Mouse (Mus musculus): ENCODE results near the gene Crybg2. TPM values are rescaled to one million over a fixed set of nuclear protein-coding genes. Genes with fewer than 3 reads are reported as not detected.

The Crybg2 gene
- polyA plus RNA-seq, 1 experiment from 2014 or later = 6.0 TPM

DNA sequence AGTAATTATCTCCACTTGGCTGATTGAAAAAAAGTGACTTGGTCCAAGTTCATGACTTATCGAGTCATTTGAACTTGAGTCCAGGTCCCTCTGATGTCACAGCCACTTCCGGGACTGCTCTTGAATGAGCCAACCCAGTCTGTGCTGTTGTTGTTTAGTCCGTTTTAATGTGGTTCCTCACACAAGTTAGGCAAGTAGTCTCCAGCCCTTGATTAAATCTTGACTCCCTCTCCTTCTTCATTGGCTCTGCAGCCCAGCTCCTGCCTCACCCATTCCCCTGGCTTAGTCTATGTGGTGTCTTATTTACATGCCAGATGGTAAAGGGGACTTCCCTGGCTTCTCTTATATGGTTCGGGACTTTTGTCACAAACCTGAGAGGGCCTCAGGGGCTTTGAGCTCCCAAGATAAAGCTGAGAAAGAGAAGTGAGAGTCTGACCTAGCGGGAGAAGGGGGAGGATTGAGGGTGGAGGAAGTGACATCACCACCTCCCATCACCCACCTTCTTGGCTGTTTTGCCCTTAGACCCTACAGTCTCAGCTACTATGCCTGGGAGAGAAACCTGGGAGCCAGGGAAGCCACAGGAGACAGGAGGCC lies 36.5 kb downstream of the Crybg2 start:
- WGBS = 77% methylated on average over 5 of the region's 5 CpGs
- no peak overlapping the region for H3K4me3 ChIP-seq (ENCODE audit: low read length)

DNA sequence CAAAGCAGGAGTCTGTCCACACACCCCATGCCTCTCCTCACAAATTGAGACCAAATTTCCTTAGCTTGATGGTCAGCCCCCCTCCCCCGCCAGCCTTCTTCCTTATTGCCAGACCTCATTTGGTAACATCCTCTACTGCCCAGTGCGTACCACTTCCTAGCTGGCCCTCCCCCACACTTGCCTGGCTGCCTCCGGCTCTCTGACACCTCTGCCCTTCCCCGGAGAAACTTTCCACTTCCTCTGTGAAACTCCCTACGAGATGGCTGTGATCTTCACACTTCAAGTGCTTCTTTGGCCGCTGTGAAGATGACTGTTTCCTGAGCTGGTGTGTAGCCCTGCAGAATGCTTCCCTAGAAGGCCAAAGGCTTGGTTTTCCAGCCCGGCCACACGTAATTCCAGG lies 38.0 kb downstream of the Crybg2 start:
- Histone ChIP-seq H3K4me3 (ENCODE audit: low read length) (no peak overlapping the region), H3K9me3 (ENCODE audit: control insufficient read depth, low read length) (no peaks in the 10 kb centered on the region), H3K4me2 (replicated peaks; ENCODE audit: low read depth, low read length) (no peak overlapping the region), H3K27me3 (ENCODE audit: control insufficient read depth, insufficient read depth, low read length) (no peaks in the 10 kb centered on the region), H3K27ac (ENCODE audit: low read depth, low read length) (no peak overlapping the region), H3K36me3 (ENCODE audit: control insufficient read depth, insufficient read depth, low read length) (no peaks in the 10 kb centered on the region), H3K9ac (ENCODE audit: low read depth, low read length) (no peak overlapping the region), H3K4me1 (ENCODE audit: control insufficient read depth, insufficient read depth, low read length) (peaks cover 8% of the 10 kb centered on the region; the same call in 1 of the 2 replicates)
- 21% methylated on average over 8 of the region's 8 CpGs for WGBS
- ATAC-seq (ENCODE audit: low FRiP score, low TSS enrichment) = no peak

More for the DNA sequence above, 36.5 kb downstream of the Crybg2 start:
- no peaks in the 10 kb centered on the region for H3K36me3 ChIP-seq (ENCODE audit: control insufficient read depth, insufficient read depth, low read length)
- no peaks in the 10 kb centered on the region for H3K27me3 ChIP-seq (ENCODE audit: control insufficient read depth, insufficient read depth, low read length)
- no peak overlapping the region for H3K4me2 ChIP-seq (replicated peaks; ENCODE audit: low read depth, low read length)
- H3K9ac ChIP-seq (ENCODE audit: low read depth, low read length) = no peak overlapping the region
- H3K27ac ChIP-seq (ENCODE audit: low read depth, low read length) = no peak overlapping the region
- no peaks in the 10 kb centered on the region for H3K9me3 ChIP-seq (ENCODE audit: control insufficient read depth, low read length)
- H3K4me1 ChIP-seq (ENCODE audit: control insufficient read depth, insufficient read depth, low read length) = 0 out of 2 replicates have a peak, but pooled peaks cover 3% of the 10 kb centered on the region
- no peak for ATAC-seq (ENCODE audit: low FRiP score, low TSS enrichment)

DNA sequence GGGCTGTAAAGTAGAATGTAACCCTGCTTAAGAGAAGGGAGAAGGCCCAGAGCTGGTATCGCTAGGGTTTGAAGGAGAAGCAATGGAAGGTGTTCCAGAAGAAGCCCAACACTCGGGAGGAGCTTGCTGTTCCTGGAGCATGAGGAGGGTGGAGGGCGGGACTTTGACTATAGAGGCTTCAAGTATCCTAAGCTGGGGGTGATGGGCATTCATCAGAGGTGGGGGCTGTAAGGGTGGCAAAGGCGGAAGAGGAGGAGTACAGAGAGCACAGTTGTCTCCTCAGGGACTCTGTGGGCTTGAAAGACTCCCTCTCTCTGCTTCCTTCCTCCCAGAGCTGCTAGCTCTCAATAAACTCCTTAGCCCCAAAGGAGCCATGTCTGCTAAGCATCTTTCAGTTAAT lies 39.6 kb downstream of the Crybg2 start:
- H3K4me1 ChIP-seq (ENCODE audit: control insufficient read depth, insufficient read depth, low read length) = peaks cover 8% of the 10 kb centered on the region; the same call in 1 of the 2 replicates
- no peak overlapping the region for H3K9ac ChIP-seq (ENCODE audit: low read depth, low read length)
- H3K9me3 ChIP-seq (ENCODE audit: control insufficient read depth, low read length) = no peaks in the 10 kb centered on the region
- H3K27me3 ChIP-seq (ENCODE audit: control insufficient read depth, insufficient read depth, low read length) = no peaks in the 10 kb centered on the region
- H3K4me3 ChIP-seq (ENCODE audit: low read length) = no peak overlapping the region
- ATAC-seq (ENCODE audit: low FRiP score, low TSS enrichment) = no peak
- WGBS = 85% methylated on average over 4 of the region's 4 CpGs
- no peak overlapping the region for H3K27ac ChIP-seq (ENCODE audit: low read depth, low read length)
- H3K4me2 ChIP-seq (replicated peaks; ENCODE audit: low read depth, low read length) = no peak overlapping the region
- H3K36me3 ChIP-seq (ENCODE audit: control insufficient read depth, insufficient read depth, low read length) = no peaks in the 10 kb centered on the region

DNA sequence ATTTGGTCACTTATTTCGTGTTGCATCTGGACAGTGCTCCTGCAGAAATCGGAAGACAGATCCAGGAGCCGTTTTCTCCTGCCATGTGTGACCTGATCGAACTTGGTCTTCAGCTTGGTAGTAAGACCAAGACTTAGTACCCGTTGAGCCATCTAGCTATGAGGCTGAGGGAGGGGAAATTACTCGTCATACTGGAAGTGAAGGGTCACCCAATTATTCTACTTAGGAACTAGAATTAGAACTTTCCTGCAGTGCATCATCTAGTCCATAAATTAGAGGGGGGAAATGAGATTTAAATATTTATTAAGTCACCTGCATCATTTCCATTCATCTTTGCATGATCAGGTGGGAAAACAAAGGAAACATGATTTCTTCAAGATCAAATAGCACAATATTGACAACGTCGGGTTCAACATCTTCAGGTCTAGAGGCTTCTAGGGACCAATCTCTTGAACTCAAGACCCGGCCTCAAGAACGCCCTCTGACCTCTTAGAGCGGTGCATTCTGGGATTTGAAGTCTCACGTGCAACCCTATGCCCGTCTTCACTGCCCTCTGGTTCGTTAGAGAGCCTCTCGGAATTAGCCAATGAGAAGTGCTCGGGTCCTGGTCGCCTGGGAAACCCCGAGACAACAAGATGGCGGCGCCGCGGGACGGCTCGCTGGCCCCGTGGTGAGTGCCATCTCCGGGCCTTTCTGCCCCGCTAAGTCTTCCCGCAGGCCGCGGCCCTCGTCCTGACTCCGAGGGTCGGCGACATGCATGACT lies 41.5 kb downstream of the Crybg2 start, which contains the start of gene Ubxn11:
Gene Ubxn11, plus strand, starts transcription at position 592 of the 763 bp plus-strand sequence.
- H3K27ac ChIP-seq (ENCODE audit: low read depth, low read length) = no peak within 1 kb of the TSS; the same call in 1 of the 2 replicates
- no peaks in the 10 kb centered on the region for H3K36me3 ChIP-seq (ENCODE audit: control insufficient read depth, insufficient read depth, low read length)
- ATAC-seq (ENCODE audit: low FRiP score, low TSS enrichment) = peak; percentile 96
- peak within 1 kb of the TSS; percentile 46; the same call in 1 of the 2 replicates for H3K9ac ChIP-seq (ENCODE audit: low read depth, low read length)
- H3K4me3 ChIP-seq (ENCODE audit: low read length) = peak within 1 kb of the TSS; percentile 61
- no peaks in the 10 kb centered on the region for H3K27me3 ChIP-seq (ENCODE audit: control insufficient read depth, insufficient read depth, low read length)
- H3K4me1 ChIP-seq (ENCODE audit: control insufficient read depth, insufficient read depth, low read length) = peaks cover 12% of the 10 kb centered on the region; the same call in 1 of the 2 replicates
- 18% methylated on average over 34 of the region's 34 CpGs for WGBS
- peak within 1 kb of the TSS; percentile 58 for H3K4me2 ChIP-seq (replicated peaks; ENCODE audit: low read depth, low read length)
- H3K9me3 ChIP-seq (ENCODE audit: control insufficient read depth, low read length) = no peaks in the 10 kb centered on the region

DNA sequence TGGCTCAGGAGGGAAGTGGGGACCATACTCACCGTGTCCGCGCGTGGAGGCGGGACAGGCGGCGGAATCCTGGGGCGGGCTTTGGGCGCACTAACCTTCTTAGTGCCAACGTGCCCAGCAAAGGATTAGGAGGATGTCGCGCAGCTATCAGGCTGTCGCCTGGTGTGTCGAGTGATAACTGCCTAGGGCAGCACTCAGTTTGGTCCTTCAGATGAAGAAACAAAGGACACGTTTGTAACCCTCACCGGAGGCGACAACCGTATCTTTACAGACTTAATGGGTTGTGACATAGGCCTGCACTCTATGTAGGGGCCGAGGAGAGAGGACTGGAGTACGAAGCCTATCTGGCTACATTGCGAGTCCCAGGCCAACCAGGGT lies 42.1 kb downstream of the Crybg2 start:
- no peaks in the 10 kb centered on the region for H3K27me3 ChIP-seq (ENCODE audit: control insufficient read depth, insufficient read depth, low read length)
- H3K4me1 ChIP-seq (ENCODE audit: control insufficient read depth, insufficient read depth, low read length) = peaks cover 13% of the 10 kb centered on the region; the same call in 1 of the 2 replicates
- no peaks in the 10 kb centered on the region for H3K36me3 ChIP-seq (ENCODE audit: control insufficient read depth, insufficient read depth, low read length)
- peak; percentile 65 for ATAC-seq (ENCODE audit: low FRiP score, low TSS enrichment)
- H3K4me3 ChIP-seq (ENCODE audit: low read length) = peak overlapping the region; percentile 61
- 2% methylated on average over 21 of the region's 21 CpGs for WGBS
- H3K9me3 ChIP-seq (ENCODE audit: control insufficient read depth, low read length) = no peaks in the 10 kb centered on the region
- H3K9ac ChIP-seq (ENCODE audit: low read depth, low read length) = peak overlapping the region; percentile 46; the same call in 1 of the 2 replicates
- H3K4me2 ChIP-seq (replicated peaks; ENCODE audit: low read depth, low read length) = peak overlapping the region; percentile 58
- H3K27ac ChIP-seq (ENCODE audit: low read depth, low read length) = no peak overlapping the region; the same call in 1 of the 2 replicates

DNA sequence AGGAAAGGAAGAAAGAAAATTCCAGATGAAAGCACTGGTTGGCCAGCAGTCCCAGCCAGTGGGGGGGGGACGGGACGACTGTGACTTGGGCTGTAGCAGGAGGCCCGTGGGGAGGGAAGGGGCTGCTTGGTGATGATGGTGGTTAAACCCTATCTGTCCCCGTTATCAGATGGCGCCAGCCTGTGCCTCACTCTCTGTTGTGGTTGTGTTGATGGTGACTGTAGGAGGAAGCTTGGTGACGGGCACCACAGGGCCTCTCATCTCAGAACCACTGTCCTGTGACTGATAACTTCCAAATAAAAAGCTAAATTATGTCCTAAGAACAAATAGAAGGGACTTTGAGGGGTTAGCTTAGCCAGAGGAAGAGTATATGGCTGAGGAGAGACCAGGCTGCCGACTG lies 45.5 kb downstream of the Crybg2 start:
- Histone ChIP-seq H3K36me3 (ENCODE audit: control insufficient read depth, insufficient read depth, low read length) (no peaks in the 10 kb centered on the region), H3K4me1 (ENCODE audit: control insufficient read depth, insufficient read depth, low read length) (peaks cover 10% of the 10 kb centered on the region; the same call in 1 of the 2 replicates), H3K27me3 (ENCODE audit: control insufficient read depth, insufficient read depth, low read length) (no peaks in the 10 kb centered on the region), H3K4me3 (ENCODE audit: low read length) (no peak overlapping the region), H3K9ac (ENCODE audit: low read depth, low read length) (no peak overlapping the region), H3K27ac (ENCODE audit: low read depth, low read length) (no peak overlapping the region), H3K9me3 (ENCODE audit: control insufficient read depth, low read length) (no peaks in the 10 kb centered on the region), H3K4me2 (replicated peaks; ENCODE audit: low read depth, low read length) (no peak overlapping the region)
- no peak for ATAC-seq (ENCODE audit: low FRiP score, low TSS enrichment)
- 72% methylated on average over 7 of the region's 7 CpGs for WGBS

DNA sequence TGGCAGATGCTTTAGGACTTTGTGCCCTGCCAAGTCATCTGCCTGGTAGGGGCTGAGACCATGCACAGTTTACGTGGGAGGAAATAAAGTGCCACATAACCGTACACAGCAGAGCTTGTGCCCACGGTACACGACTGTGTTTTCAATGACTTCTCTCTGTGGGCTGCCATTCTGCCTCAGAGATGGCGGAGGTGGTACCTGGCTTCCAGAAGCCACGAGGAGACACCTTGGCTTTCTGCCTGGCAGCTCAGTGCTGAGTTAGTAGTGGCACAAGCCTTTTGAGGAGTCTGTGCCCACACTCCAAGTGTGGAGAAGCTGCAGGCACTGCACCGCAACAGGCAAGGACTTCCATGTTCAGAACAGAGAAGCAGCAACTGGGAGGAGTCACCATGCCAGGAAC lies 47.1 kb downstream of the Crybg2 start:
- Histone ChIP-seq H3K4me1 (ENCODE audit: control insufficient read depth, insufficient read depth, low read length) (peaks cover 10% of the 10 kb centered on the region; the same call in 1 of the 2 replicates), H3K27me3 (ENCODE audit: control insufficient read depth, insufficient read depth, low read length) (no peaks in the 10 kb centered on the region), H3K9me3 (ENCODE audit: control insufficient read depth, low read length) (no peaks in the 10 kb centered on the region), H3K4me2 (replicated peaks; ENCODE audit: low read depth, low read length) (no peak overlapping the region), H3K9ac (ENCODE audit: low read depth, low read length) (no peak overlapping the region), H3K36me3 (ENCODE audit: control insufficient read depth, insufficient read depth, low read length) (no peaks in the 10 kb centered on the region), H3K27ac (ENCODE audit: low read depth, low read length) (no peak overlapping the region), H3K4me3 (ENCODE audit: low read length) (no peak overlapping the region)
- no peak for ATAC-seq (ENCODE audit: low FRiP score, low TSS enrichment)
- WGBS = 83% methylated on average over 7 of the region's 7 CpGs

DNA sequence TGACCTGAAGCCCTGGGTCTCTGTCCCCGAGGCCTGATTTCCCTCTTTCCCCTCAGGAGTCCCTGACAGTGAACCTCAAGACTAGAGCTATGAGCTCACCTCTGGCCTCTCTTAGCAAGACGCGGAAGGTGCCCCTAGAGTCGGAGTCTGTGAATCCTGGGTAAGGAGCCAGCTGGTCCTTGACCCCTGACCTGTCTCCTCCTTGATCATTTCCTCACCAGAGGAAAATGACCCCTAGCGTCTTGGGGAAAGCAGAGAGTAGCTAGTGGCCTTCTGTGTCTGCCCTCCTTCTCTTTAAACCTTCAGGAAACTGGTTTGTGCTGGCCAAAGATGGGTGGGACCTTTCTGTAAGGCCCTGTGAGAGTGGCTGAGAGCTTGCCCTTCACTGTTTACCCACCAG lies 47.6 kb downstream of the Crybg2 start:
- H3K9ac ChIP-seq (ENCODE audit: low read depth, low read length) = no peak overlapping the region
- no peak for ATAC-seq (ENCODE audit: low FRiP score, low TSS enrichment)
- H3K36me3 ChIP-seq (ENCODE audit: control insufficient read depth, insufficient read depth, low read length) = no peaks in the 10 kb centered on the region
- no peaks in the 10 kb centered on the region for H3K9me3 ChIP-seq (ENCODE audit: control insufficient read depth, low read length)
- no peaks in the 10 kb centered on the region for H3K27me3 ChIP-seq (ENCODE audit: control insufficient read depth, insufficient read depth, low read length)
- no peak overlapping the region for H3K4me3 ChIP-seq (ENCODE audit: low read length)
- no peak overlapping the region for H3K4me2 ChIP-seq (replicated peaks; ENCODE audit: low read depth, low read length)
- 26% methylated on average over 5 of the region's 5 CpGs for WGBS
- H3K27ac ChIP-seq (ENCODE audit: low read depth, low read length) = no peak overlapping the region
- H3K4me1 ChIP-seq (ENCODE audit: control insufficient read depth, insufficient read depth, low read length) = peaks cover 5% of the 10 kb centered on the region; the same call in 1 of the 2 replicates

DNA sequence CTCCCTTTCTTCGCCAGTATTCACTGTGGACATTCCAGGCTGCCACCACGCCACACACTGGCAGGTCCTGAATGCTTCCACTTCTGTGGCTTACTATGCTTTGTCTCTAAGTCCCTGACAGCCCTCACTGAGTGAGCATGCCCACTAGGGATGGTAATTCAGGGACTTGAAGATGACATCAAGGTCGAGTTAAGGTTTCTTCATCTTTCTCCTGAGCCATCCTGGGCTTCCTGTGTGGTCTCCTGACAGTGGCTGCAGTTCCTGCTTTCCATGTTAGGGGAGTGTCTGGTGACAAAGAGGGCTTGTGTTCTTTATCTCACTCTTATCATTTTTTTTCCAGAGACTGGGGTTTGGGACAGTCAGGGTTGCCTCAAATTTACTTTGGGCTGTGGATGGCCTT lies 50.0 kb downstream of the Crybg2 start:
- no peaks in the 10 kb centered on the region for H3K36me3 ChIP-seq (ENCODE audit: control insufficient read depth, insufficient read depth, low read length)
- no peak for ATAC-seq (ENCODE audit: low FRiP score, low TSS enrichment)
- no peak overlapping the region for H3K4me2 ChIP-seq (replicated peaks; ENCODE audit: low read depth, low read length)
- H3K9me3 ChIP-seq (ENCODE audit: control insufficient read depth, low read length) = no peaks in the 10 kb centered on the region
- H3K27ac ChIP-seq (ENCODE audit: low read depth, low read length) = no peak overlapping the region
- WGBS = 57% methylated on average over 3 of the region's 3 CpGs
- H3K4me1 ChIP-seq (ENCODE audit: control insufficient read depth, insufficient read depth, low read length) = peaks cover 9% of the 10 kb centered on the region; the same call in 1 of the 2 replicates
- H3K27me3 ChIP-seq (ENCODE audit: control insufficient read depth, insufficient read depth, low read length) = no peaks in the 10 kb centered on the region
- no peak overlapping the region for H3K9ac ChIP-seq (ENCODE audit: low read depth, low read length)
- no peak overlapping the region for H3K4me3 ChIP-seq (ENCODE audit: low read length)

All from kidney, embryonic 14.5 days (tissue).